Mouse (Mus musculus): Measurements from ENCODE around the gene Caln1. TPM values are rescaled to one million over a fixed set of nuclear protein-coding genes. Genes with fewer than 3 reads are reported as not detected.

The Caln1 gene
- polyA plus RNA-seq, 1 experiment from 2014 or later, result 2.5 TPM

DNA sequence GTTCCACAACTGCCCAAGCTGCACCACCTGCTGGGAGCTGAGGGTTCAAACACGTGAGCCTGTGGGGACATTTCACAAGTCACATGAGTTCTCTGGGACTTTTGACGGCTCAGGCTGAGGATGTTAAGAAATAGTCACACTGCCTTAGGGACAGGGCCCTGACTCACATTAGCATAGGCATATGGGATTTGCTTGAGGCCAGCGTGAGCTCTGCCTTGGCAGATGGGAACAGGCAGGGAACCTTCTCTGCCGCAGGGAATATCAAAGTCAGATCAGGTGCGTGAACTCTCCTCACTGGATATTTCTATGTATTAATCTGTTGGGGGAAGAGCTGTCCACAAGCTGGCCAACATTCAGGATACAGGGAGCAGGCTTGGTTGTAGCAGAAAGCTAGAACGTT lies 1.0 kb upstream of the Caln1 start:
- H3K4me3 ChIP-seq (ENCODE audit: low read depth, low read length), result no peak overlapping the region
- no peak overlapping the region for H3K27ac ChIP-seq (ENCODE audit: low read depth, low read length)
- no peak for ATAC-seq
- H3K36me3 ChIP-seq (ENCODE audit: control insufficient read depth, insufficient read depth, low read length), result no peaks in the 10 kb centered on the region
- no peaks in the 10 kb centered on the region for H3K27me3 ChIP-seq (replicated peaks; ENCODE audit: control insufficient read depth, insufficient read depth, low read length)
- WGBS, result 89% methylated on average over 6 of the region's 6 CpGs
- no peak overlapping the region for H3K4me2 ChIP-seq (ENCODE audit: low read length)
- DNase-seq (ENCODE audit: low spot score), result no peak
- H3K4me1 ChIP-seq (ENCODE audit: control insufficient read depth, insufficient read depth, low read length), result no peaks in the 10 kb centered on the region
- no peak overlapping the region for H3K9ac ChIP-seq (ENCODE audit: low read length)
- no peaks in the 10 kb centered on the region for H3K9me3 ChIP-seq (replicated peaks; ENCODE audit: control insufficient read depth, low read length)

- Histone ChIP-seq H3K4me3 (ENCODE audit: low read depth, low read length) (no peak overlapping the region), H3K27me3 (replicated peaks; ENCODE audit: control insufficient read depth, insufficient read depth, low read length) (no peaks in the 10 kb centered on the region), H3K9me3 (replicated peaks; ENCODE audit: control insufficient read depth, low read length) (no peaks in the 10 kb centered on the region), H3K36me3 (ENCODE audit: control insufficient read depth, insufficient read depth, low read length) (no peaks in the 10 kb centered on the region), H3K27ac (ENCODE audit: low read depth, low read length) (no peak overlapping the region), H3K9ac (ENCODE audit: low read length) (no peak overlapping the region), H3K4me2 (ENCODE audit: low read length) (no peak overlapping the region), H3K4me1 (ENCODE audit: control insufficient read depth, insufficient read depth, low read length) (no peaks in the 10 kb centered on the region)
- DNase-seq (ENCODE audit: low spot score) (no peak), ATAC-seq (no peak)
- WGBS, result 95% methylated on average over 3 of the region's 3 CpGs
Observed at GRCm38 (mm10) chr5:130375411-130375810, 6.2 kb downstream of the Caln1 start.

DNA sequence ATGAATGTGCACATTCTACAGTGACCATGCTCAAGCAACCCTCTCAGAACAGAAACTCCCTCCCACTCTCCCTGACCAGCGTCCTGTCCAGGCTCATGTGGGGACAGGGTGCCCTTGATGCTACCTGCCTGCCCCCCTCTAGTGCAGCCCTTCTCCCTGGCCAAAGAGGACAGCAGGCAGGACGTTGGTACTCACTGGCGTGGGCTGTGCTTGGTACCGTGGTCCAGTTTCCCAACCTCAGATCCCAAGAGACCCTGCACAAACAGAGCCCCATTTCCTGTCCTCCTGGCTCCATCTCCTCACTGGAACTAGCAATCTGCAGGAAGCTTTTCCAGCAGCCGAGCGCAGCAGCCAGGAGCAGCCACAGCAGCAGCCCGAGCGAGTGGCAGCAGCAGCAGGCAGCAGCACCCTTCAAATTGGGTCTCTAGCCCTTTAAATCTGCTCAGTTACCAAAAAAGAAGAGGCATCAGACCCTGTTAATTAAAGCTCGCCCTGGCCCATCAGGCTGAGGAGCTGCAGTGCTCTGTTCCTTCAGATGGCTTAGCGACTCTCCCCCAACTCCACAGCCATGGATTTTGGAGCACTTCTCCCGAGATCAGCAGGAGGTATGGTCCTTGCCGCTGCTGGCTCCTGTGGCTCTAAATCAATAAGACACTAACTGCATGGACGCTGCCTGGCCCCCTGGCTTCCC lies 15.1 kb downstream of the Caln1 start, which contains the start of gene A330070K13Rik:
A330070K13Rik (minus strand) TSS at position 410 of the 691 bp plus-strand sequence.
- Histone ChIP-seq H3K27me3 (replicated peaks; ENCODE audit: control insufficient read depth, insufficient read depth, low read length) (no peaks in the 10 kb centered on the region), H3K4me3 (ENCODE audit: low read depth, low read length) (no peak within 1 kb of the TSS), H3K27ac (ENCODE audit: low read depth, low read length) (no peak within 1 kb of the TSS), H3K36me3 (ENCODE audit: control insufficient read depth, insufficient read depth, low read length) (no peaks in the 10 kb centered on the region), H3K4me1 (ENCODE audit: control insufficient read depth, insufficient read depth, low read length) (no peaks in the 10 kb centered on the region), H3K9me3 (replicated peaks; ENCODE audit: control insufficient read depth, low read length) (no peaks in the 10 kb centered on the region), H3K9ac (ENCODE audit: low read length) (no peak within 1 kb of the TSS), H3K4me2 (ENCODE audit: low read length) (peak within 1 kb of the TSS; percentile 34)
- no peak for ATAC-seq
- peak; percentile 26 for DNase-seq (ENCODE audit: low spot score)
- 13% methylated on average over 13 of the region's 13 CpGs for WGBS

DNA sequence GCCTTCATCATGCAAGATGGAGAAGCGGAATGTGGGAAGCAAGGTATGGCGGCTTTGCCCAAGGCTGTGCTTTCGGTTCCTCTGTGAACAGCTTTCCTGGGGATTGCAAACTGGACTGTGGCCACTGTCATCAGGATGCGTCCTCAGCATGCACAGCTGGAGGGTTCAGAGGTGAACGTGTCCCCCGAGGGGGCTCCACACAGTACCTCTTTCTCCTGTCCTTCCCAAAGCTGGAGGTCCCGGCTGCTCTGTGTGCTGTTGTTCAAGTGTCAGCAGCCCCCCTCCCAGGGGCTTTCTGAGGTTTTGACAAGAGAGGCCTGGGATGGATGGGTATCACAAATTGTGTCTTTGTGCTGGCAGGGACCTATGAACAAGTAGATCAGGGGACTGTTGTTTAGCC lies 17.2 kb downstream of the Caln1 start:
- H3K27ac ChIP-seq (ENCODE audit: low read depth, low read length), result no peak overlapping the region
- H3K4me3 ChIP-seq (ENCODE audit: low read depth, low read length), result no peak overlapping the region
- DNase-seq (ENCODE audit: low spot score) (no peak), ATAC-seq (no peak)
- H3K9me3 ChIP-seq (replicated peaks; ENCODE audit: control insufficient read depth, low read length), result no peaks in the 10 kb centered on the region
- WGBS, result 71% methylated on average over 7 of the region's 7 CpGs
- H3K4me1 ChIP-seq (ENCODE audit: control insufficient read depth, insufficient read depth, low read length), result no peaks in the 10 kb centered on the region
- H3K4me2 ChIP-seq (ENCODE audit: low read length), result no peak overlapping the region
- H3K9ac ChIP-seq (ENCODE audit: low read length), result no peak overlapping the region
- H3K36me3 ChIP-seq (ENCODE audit: control insufficient read depth, insufficient read depth, low read length), result no peaks in the 10 kb centered on the region
- no peaks in the 10 kb centered on the region for H3K27me3 ChIP-seq (replicated peaks; ENCODE audit: control insufficient read depth, insufficient read depth, low read length)

DNA sequence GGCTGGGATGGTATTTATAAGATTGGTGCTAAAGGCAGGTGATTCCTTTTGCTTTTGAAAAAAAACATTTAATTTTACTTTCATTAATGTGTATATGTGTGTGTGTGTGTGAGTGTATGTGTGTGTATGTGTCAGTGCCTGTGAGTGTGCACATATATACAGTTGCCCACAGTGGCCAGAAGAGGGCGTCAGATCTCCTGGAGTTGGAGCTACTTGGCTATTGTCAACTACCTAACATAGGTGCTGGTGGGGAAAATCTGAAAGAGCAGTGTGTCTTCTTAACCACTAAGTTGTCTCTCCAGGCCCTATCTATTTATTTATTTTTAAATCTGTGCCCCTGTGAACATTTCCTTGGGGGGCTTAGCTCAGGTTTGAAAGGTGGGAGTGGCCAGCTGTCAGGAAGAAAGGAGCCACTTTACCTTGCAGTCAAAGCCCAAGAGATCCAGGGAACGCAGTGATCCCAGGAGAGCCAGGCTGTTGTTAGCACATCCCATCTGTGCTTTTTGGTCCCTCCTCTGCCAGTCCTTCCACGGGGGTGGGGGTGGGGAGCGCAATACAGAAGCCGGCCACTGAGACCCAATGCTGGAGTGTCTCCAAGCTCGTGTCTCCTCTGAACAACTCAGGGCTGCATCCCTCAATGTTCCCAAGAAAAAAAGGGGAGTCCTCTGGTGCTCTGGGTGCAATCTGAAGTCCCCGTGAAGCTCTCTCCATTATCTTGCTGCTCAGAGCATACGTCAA lies 24.5 kb downstream of the Caln1 start:
- H3K36me3 ChIP-seq (ENCODE audit: control insufficient read depth, insufficient read depth, low read length), result no peaks in the 10 kb centered on the region
- H3K4me1 ChIP-seq (ENCODE audit: control insufficient read depth, insufficient read depth, low read length), result peaks cover 3% of the 10 kb centered on the region; the same call in 1 of the 2 replicates
- no peak overlapping the region for H3K4me3 ChIP-seq (ENCODE audit: low read depth, low read length)
- peak; percentile 15 for DNase-seq (ENCODE audit: low spot score)
- H3K9me3 ChIP-seq (replicated peaks; ENCODE audit: control insufficient read depth, low read length), result no peaks in the 10 kb centered on the region
- 48% methylated on average over 8 of the region's 8 CpGs for WGBS
- H3K27me3 ChIP-seq (replicated peaks; ENCODE audit: control insufficient read depth, insufficient read depth, low read length), result no peaks in the 10 kb centered on the region
- H3K27ac ChIP-seq (ENCODE audit: low read depth, low read length), result no peak overlapping the region
- no peak for ATAC-seq
- no peak overlapping the region for H3K9ac ChIP-seq (ENCODE audit: low read length)
- no peak overlapping the region for H3K4me2 ChIP-seq (ENCODE audit: low read length)

DNA sequence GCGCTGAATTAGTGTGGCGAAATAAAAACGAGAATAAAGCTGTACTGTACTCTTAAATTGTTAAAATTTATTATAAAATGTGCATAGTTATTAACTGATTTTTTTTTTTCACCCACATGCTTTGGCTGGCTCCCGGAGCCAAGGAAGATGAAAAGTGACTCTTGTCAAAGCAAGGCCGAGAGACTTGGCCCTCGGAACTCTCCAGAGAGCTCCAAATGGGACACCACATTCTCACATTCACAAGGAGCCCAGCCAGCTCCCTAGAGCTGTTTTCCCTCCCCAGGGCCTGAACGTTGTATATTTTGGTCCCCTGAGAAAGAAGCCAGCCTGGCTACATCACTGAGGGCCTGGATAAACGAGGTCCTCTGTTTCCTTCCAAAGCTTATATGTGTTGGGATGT lies 25.1 kb downstream of the Caln1 start:
- H3K36me3 ChIP-seq (ENCODE audit: control insufficient read depth, insufficient read depth, low read length), result no peaks in the 10 kb centered on the region
- DNase-seq (ENCODE audit: low spot score) (no peak), ATAC-seq (no peak)
- no peak overlapping the region for H3K27ac ChIP-seq (ENCODE audit: low read depth, low read length)
- no peak overlapping the region for H3K4me2 ChIP-seq (ENCODE audit: low read length)
- H3K4me1 ChIP-seq (ENCODE audit: control insufficient read depth, insufficient read depth, low read length), result peaks cover 3% of the 10 kb centered on the region; the same call in 1 of the 2 replicates
- H3K27me3 ChIP-seq (replicated peaks; ENCODE audit: control insufficient read depth, insufficient read depth, low read length), result no peaks in the 10 kb centered on the region
- 80% methylated on average over 8 of the region's 8 CpGs for WGBS
- no peak overlapping the region for H3K9ac ChIP-seq (ENCODE audit: low read length)
- H3K4me3 ChIP-seq (ENCODE audit: low read depth, low read length), result no peak overlapping the region
- no peaks in the 10 kb centered on the region for H3K9me3 ChIP-seq (replicated peaks; ENCODE audit: control insufficient read depth, low read length)

- Histone ChIP-seq H3K4me2 (ENCODE audit: low read length) (no peak overlapping the region), H3K27ac (ENCODE audit: low read depth, low read length) (no peak overlapping the region), H3K9ac (ENCODE audit: low read length) (no peak overlapping the region), H3K9me3 (replicated peaks; ENCODE audit: control insufficient read depth, low read length) (no peaks in the 10 kb centered on the region), H3K4me3 (ENCODE audit: low read depth, low read length) (no peak overlapping the region), H3K4me1 (ENCODE audit: control insufficient read depth, insufficient read depth, low read length) (peaks cover 3% of the 10 kb centered on the region; the same call in 1 of the 2 replicates), H3K36me3 (ENCODE audit: control insufficient read depth, insufficient read depth, low read length) (no peaks in the 10 kb centered on the region), H3K27me3 (replicated peaks; ENCODE audit: control insufficient read depth, insufficient read depth, low read length) (no peaks in the 10 kb centered on the region)
- ATAC-seq (no peak), DNase-seq (ENCODE audit: low spot score) (no peak)
- 82% methylated on average over 6 of the region's 6 CpGs for WGBS
Observed at GRCm38 (mm10) chr5:130395142-130395541, 25.9 kb downstream of the Caln1 start.

DNA sequence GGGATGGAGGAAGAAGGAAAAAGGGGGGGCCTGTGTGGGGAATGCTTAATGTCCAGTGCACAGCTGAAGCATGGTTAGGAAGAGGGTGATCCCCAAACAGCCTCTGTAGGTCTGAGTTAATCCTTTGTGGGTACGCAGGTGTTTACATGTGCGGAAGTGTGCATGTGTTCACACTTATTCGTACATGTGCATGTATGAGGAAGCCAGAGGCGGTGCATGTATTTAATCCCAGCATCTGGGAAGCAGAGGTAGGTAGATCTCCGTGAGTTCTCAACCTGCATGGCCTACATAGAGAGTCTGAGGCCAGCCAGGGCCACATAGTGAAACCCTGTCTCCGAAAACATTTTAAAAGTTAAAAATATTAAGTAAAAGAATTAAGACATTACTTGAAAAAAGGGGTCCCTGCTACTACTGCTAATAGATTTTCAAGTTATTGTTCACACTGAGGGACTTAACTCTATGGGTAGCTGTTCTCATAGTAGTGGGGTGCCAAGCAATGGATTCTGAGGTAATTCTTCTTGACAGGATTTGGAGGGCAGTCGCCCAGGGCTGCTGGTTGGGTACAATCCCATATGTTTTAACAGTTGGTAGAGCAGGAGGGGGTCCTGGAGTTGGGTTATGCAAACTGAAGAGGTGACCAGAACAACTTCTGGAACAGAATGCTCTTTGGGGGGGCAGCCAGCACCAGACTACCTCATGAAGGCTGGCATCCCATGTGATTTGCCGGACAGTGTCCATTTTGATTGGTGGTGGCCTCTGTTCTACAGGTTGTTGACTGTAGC lies 31.1 kb downstream of the Caln1 start:
- DNase-seq (ENCODE audit: low spot score) (no peak), ATAC-seq (no peak)
- no peaks in the 10 kb centered on the region for H3K9me3 ChIP-seq (replicated peaks; ENCODE audit: control insufficient read depth, low read length)
- H3K4me2 ChIP-seq (ENCODE audit: low read length), result no peak overlapping the region
- WGBS, result 93% methylated on average over 8 of the region's 8 CpGs
- no peaks in the 10 kb centered on the region for H3K4me1 ChIP-seq (ENCODE audit: control insufficient read depth, insufficient read depth, low read length)
- no peak overlapping the region for H3K9ac ChIP-seq (ENCODE audit: low read length)
- H3K27ac ChIP-seq (ENCODE audit: low read depth, low read length), result no peak overlapping the region
- H3K4me3 ChIP-seq (ENCODE audit: low read depth, low read length), result no peak overlapping the region
- no peaks in the 10 kb centered on the region for H3K36me3 ChIP-seq (ENCODE audit: control insufficient read depth, insufficient read depth, low read length)
- no peaks in the 10 kb centered on the region for H3K27me3 ChIP-seq (replicated peaks; ENCODE audit: control insufficient read depth, insufficient read depth, low read length)
